Mouse (Mus musculus) spleen, embryonic (tissue): ENCODE measurements around the gene F11r.

Experiments
- CTCF ChIA-PET: fragments of 350-600 bp; sonication (Branson Sonifier 250); formaldehyde crosslinking; loops from one replicate; lab custom pipeline; 2022; lab: Charles Lee

The F11r gene

DNA sequence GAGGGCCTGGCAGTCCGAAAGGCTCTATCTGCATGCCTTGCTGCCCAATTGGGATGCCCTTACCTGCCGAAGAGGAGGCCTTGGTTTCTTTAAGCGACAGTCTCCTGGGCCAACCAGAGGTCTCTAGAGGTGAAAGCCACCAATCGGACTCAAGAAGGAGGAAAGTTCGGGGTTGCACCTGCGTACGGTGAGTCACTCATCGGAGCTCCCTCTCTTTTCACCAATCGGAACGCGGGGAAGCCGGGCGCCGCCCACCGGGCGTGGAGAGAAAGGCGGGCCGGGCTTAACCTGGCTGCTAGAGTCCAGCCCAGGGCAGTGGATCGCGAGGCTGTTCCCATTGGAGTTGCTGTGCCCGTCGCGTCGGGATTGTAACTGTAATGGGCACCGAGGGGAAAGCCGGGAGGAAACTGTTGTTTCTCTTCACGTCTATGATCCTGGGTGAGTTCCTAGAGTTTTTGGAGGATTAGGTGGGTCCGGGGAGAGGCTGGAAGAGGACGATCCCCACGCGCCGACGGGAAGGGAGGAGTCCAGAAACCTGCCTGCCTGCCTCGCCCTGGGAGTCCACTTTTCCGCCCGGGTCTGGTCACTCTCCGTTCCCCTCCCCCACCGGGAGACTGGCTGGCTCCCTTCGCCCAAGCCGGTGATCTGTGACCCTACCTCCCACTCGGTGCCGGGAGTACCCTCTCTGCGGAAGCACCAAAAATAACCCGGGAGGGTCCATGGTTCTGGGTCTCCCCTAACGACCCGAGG, at the start of gene F11r:
Gene F11r, plus strand, starts transcription at position 272 of the 750 bp plus-strand sequence.
- CTCF ChIA-PET, result interaction anchor here (0.7 kb wide), 2 partner anchors 22 to 99 kb away, joined by 4 read pairs; no protein-coding TSS in a partner anchor

DNA sequence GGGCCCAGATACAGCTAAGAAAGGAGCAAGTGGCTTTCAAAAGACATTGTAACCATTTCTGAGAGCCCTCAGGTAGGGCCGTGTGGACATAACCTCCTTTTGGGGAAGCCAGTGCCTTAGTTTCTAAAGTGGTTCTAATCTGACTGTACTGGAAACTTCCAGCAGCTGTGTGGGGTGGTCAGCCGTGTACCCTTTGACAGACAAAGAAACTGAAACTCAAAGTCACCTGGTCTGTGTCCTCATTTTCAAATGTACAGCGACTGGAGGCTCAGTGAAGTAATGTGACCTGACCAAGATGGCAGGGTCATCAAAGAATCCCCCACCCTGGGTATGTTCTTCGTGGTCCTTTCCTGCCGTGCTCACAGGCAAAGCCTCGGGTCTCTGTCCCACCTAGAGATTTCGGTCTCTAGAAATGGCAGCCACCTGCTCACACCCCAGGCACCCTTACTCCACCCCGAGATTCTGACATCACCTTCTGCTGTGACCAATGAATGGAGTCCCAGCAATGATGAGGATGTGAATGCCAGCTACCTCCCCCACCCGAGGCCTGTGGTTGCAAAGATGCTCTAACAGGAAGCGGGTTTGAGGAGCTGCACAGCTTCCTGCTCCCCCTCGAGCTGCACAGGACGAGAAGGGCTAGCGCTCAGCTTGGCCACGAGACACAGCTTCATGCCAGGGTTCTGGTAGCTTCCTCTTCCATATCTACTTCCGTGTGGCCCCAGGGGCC, 48.8 kb upstream of the F11r start, which contains the start of gene Arhgap30:
Gene Arhgap30, plus strand, starts transcription at position 579 of the 727 bp plus-strand sequence.
- CTCF ChIA-PET, result no interaction called here

DNA sequence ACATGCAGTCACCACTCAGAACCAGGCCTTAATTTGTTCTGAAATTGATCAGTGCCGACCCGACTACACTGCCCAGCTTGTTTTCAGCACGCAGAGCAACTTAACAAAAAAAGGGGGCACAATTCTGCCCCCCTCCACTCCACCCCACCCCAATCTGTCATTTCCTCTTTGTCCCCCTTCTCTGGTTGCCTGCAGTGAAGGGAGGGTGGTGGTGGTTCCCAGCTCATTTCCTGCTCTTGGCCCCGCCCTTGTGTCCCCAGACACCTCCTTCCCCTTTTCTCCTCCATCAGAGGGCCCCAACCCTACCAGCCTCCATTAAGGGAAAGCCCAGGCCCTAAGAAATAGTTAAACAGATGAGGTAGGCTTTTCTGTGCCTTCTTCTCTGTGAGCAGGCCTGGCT, 47.2 kb upstream of the F11r start:
- CTCF ChIA-PET, result no interaction called here

- CTCF ChIA-PET, result no interaction called here
Observed at GRCm38 (mm10) chr1:171401821-171402220, 35.5 kb upstream of the F11r start.

GRCm38 (mm10) chr1:171402991-171403390, 34.3 kb upstream of the F11r start:
- CTCF ChIA-PET, result no interaction called here

DNA sequence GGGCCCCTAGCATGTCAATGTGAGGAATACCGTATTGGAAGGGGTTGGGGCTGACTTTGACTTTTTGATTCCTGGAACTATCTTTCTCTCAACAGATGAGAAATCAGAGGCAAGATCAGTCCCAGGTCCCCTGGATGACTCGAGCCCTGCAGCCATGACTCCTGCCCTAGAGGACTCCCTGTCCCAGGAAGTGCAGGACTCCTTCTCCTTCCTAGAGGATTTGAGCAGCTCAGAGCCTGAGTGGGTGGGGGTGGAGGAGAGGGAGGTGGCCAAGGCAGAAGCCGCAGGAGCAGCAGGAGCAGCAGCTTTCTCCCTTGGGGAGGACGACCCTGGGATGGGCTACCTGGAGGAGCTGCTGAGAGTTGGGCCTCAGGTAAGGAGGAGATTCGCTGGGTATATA, 30.1 kb upstream of the F11r start:
- CTCF ChIA-PET, result no interaction called here

- CTCF ChIA-PET, result interaction anchor here (0.7 to 1.2 kb wide), 2 partner anchors 30 to 883 kb away, joined by 3 read pairs; no protein-coding TSS in a partner anchor
Observed at GRCm38 (mm10) chr1:171410231-171410630, 27.1 kb upstream of the F11r start.

- CTCF ChIA-PET, result interaction anchor here (0.6 to 0.7 kb wide), 3 partner anchors 26 to 882 kb away, joined by 3 to 5 read pairs (median 5); no protein-coding TSS in a partner anchor
Observed at GRCm38 (mm10) chr1:171410947-171411484, 26.3 kb upstream of the F11r start, which contains the start of gene Usf1. Gene Usf1, plus strand, starts transcription at chr1:171411313.

DNA sequence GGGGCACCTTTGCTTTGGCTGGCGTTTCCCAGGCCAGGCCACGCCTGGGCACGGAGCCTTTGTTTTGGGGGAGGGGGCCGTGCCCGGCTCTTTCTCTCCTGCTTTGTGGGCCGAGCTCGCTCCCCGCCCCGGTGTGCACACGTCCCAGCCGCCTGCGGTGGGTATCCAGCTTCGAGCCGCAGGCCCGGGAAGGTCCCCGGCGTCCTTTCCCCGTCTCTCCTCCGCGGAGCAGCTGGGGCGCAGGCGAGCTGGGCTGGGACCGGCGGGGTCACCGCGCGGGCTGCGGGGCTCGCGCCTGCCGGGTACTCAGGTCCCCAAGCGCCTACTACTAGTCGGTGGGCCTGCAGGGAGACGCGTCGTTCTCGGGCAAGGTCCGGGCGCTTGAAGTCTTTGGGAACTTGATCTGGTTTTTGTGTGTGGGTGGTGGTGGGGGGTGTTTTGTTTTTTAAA, 25.8 kb upstream of the F11r start:
- CTCF ChIA-PET, result interaction anchor here (0.6 kb wide), 1 partner anchor 26 kb away, joined by 5 read pairs; no protein-coding TSS in a partner anchor

- CTCF ChIA-PET, result no interaction called here
Observed at GRCm38 (mm10) chr1:171412001-171412441, 25.3 kb upstream of the F11r start.

GRCm38 (mm10) chr1:171412446-171412845, 24.9 kb upstream of the F11r start:
- CTCF ChIA-PET, result no interaction called here

GRCm38 (mm10) chr1:171413608-171414007, 23.7 kb upstream of the F11r start:
- CTCF ChIA-PET, result no interaction called here

- CTCF ChIA-PET, result no interaction called here
Observed at GRCm38 (mm10) chr1:171418660-171419059, 18.7 kb upstream of the F11r start, which contains the start of gene Tstd1. Gene Tstd1, plus strand, starts transcription at chr1:171418872.

GRCm38 (mm10) chr1:171419291-171419882, 17.9 kb upstream of the F11r start:
- CTCF ChIA-PET, result no interaction called here

DNA sequence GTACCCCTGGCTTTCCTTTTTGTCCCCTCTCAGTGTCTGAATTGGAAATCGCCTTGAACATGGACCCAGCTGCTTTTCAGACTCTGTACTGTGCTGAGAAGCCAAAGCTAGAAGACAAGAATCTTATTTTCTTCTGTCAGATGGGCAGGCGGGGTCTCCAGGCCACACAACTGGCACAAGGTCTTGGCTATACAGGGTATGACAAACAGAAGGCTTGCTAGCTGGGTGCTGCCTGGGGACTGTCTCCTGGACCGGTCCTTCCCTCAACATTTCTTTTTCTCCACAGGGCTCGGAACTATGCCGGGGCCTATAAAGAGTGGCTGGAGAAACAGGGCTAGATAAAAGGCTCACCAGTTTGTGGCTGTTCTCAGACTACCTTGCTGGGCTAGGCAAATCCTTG, 17.4 kb upstream of the F11r start:
- CTCF ChIA-PET, result no interaction called here

DNA sequence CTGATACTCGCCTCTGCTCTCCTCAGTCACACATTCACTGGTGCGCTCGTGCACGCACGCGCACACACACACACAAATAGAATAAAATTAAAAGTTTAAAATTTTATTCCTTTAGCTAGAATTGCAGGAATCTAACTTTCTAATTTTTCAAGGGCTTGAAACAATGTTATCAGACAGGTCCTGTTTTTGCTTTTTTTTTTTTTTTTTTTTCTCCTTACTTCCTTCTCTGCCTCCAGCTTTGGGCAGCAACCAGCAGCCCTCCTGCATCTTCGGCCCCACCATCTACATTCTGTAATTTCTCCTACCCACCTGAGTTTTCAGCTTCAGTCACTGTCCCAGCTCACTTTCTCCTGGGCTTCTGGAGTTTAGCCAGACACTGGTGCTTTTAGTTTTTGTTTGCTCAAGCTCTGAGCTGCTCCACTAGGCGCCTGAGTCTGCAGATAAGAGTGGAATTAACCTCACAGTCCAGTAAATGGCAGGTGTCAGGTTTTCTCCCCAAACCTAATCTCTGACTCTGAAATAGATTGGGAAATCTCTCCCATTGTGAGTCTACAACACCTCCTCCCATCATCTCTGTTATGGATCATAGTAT, 14.7 kb upstream of the F11r start:
- CTCF ChIA-PET, result interaction anchor here (0.7 kb wide), 1 partner anchor 185 kb away, joined by 10 read pairs; the partner anchor contains the start of gene Ly9

DNA sequence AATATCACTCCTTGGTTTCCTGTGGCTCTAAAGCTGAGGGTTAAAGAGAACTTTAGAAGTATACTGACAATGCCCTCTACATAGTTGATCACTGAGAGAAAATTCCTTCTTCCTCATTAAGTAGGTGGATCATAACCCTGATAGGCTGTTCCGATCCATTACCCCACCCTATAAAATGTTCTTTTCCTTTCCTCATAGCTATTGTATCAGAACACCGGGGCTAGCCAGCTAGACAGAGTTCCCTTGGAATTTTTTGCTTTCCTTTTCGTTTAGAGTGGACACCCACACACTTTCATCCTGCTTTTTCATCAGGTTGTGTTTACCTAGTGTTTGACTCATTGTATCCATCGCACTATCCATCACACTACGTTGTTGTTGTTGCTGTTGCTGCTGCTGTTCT, 12.7 kb upstream of the F11r start:
- CTCF ChIA-PET, result interaction anchor here (0.7 kb wide), 1 partner anchor 472 kb away, joined by 3 read pairs; no protein-coding TSS in a partner anchor

GRCm38 (mm10) chr1:171425126-171425525, 12.2 kb upstream of the F11r start:
- CTCF ChIA-PET, result no interaction called here

- CTCF ChIA-PET, result no interaction called here
Observed at GRCm38 (mm10) chr1:171432158-171432557, 5.2 kb upstream of the F11r start.

GRCm38 (mm10) chr1:171435288-171435814, 2.0 kb upstream of the F11r start:
- CTCF ChIA-PET, result no interaction called here

- CTCF ChIA-PET, result no interaction called here
Observed at GRCm38 (mm10) chr1:171435974-171436373, 1.4 kb upstream of the F11r start.
